Mouse (Mus musculus) right cerebral cortex, postnatal 4 days (tissue): ENCODE results near the gene Wdr73.
"Not testable (repeated sequence)": the region's sequence is repeated elsewhere in the genome, so short reads cannot be mapped to it uniquely, and the experiment has no call there.

ENCODE experiments used
- DNase-seq: peaks from one replicate; pipeline ENCODE4 v3.0.0-alpha.2; 2022

Wdr73 gene

GRCm38 (mm10) chr7:80900944-80901501 is at the start of gene Wdr73:
TSS of gene Wdr73 (minus strand) at chr7:80901269.
- peak; percentile 85 for DNase-seq

- DNase-seq: peak; percentile 89
Observed at GRCm38 (mm10) chr7:80947445-80948350, 46.6 kb upstream of the Wdr73 start, which contains the start of gene Sec11a. TSS of gene Sec11a (minus strand) at chr7:80947780.

- no peak for DNase-seq
Observed at GRCm38 (mm10) chr7:80939808-80940207, 38.7 kb upstream of the Wdr73 start.

- DNase-seq: not testable (repeated sequence)
Observed at GRCm38 (mm10) chr7:80937304-80937666, 36.2 kb upstream of the Wdr73 start.

GRCm38 (mm10) chr7:80936617-80937303 is 35.7 kb upstream of the Wdr73 start:
- not testable (repeated sequence) for DNase-seq

GRCm38 (mm10) chr7:80935834-80936233 is 34.8 kb upstream of the Wdr73 start:
- DNase-seq: no peak

GRCm38 (mm10) chr7:80932777-80933176 is 31.7 kb upstream of the Wdr73 start:
- DNase-seq: no peak

- DNase-seq: no peak
Observed at GRCm38 (mm10) chr7:80931618-80932207, 30.6 kb upstream of the Wdr73 start.

- DNase-seq: no peak
Observed at GRCm38 (mm10) chr7:80923165-80923564, 22.1 kb upstream of the Wdr73 start.

GRCm38 (mm10) chr7:80919647-80920008 is 18.6 kb upstream of the Wdr73 start:
- no peak for DNase-seq

GRCm38 (mm10) chr7:80918982-80919646 is 18.0 kb upstream of the Wdr73 start:
- DNase-seq: no peak

- no peak for DNase-seq
Observed at GRCm38 (mm10) chr7:80917916-80918465, 16.9 kb upstream of the Wdr73 start.

GRCm38 (mm10) chr7:80912496-80912895 is 11.4 kb upstream of the Wdr73 start:
- DNase-seq: no peak

- no peak for DNase-seq
Observed at GRCm38 (mm10) chr7:80911053-80911452, 10.0 kb upstream of the Wdr73 start.

GRCm38 (mm10) chr7:80904921-80905515 is 3.9 kb upstream of the Wdr73 start, which contains the start of gene Nmb:
TSS of gene Nmb (minus strand) at chr7:80905076.
- peak; percentile 68 for DNase-seq

GRCm38 (mm10) chr7:80903625-80904422 is 2.8 kb upstream of the Wdr73 start:
- DNase-seq: no peak

GRCm38 (mm10) chr7:80901541-80902274 is 639 bp upstream of the Wdr73 start:
- DNase-seq: no peak

GRCm38 (mm10) chr7:80897721-80898120 is 3.3 kb downstream of the Wdr73 start:
- DNase-seq: no peak

- no peak for DNase-seq
Observed at GRCm38 (mm10) chr7:80897134-80897533, 3.9 kb downstream of the Wdr73 start.

- DNase-seq: no peak
Observed at GRCm38 (mm10) chr7:80894815-80895519, 6.1 kb downstream of the Wdr73 start.
